Mouse (Mus musculus): Measurements from ENCODE around the gene C9.

Gene C9

GRCm38 (mm10) chr15:6445135-6445534 lies at the start of gene C9:
Gene C9, plus strand, starts transcription at chr15:6445327.
- no peak for DNase-seq (ENCODE audit: low read depth)

- no peak for DNase-seq (ENCODE audit: low read depth)
Measured at GRCm38 (mm10) chr15:6398211-6398610, 46.9 kb upstream of the C9 start.

- no peak for DNase-seq (ENCODE audit: low read depth)
Measured at GRCm38 (mm10) chr15:6398881-6399280, 46.2 kb upstream of the C9 start.

- DNase-seq (ENCODE audit: low read depth) = no peak
Measured at GRCm38 (mm10) chr15:6400115-6400514, 45.0 kb upstream of the C9 start.

GRCm38 (mm10) chr15:6402433-6402832 lies 42.7 kb upstream of the C9 start:
- no peak for DNase-seq (ENCODE audit: low read depth)

- DNase-seq (ENCODE audit: low read depth) = no peak
Measured at GRCm38 (mm10) chr15:6404172-6404571, 41.0 kb upstream of the C9 start.

- no peak for DNase-seq (ENCODE audit: low read depth)
Measured at GRCm38 (mm10) chr15:6406771-6407170, 38.4 kb upstream of the C9 start.

- no peak for DNase-seq (ENCODE audit: low read depth)
Measured at GRCm38 (mm10) chr15:6409031-6409430, 36.1 kb upstream of the C9 start.

- DNase-seq (ENCODE audit: low read depth) = no peak
Measured at GRCm38 (mm10) chr15:6410161-6410560, 35.0 kb upstream of the C9 start.

- peak; percentile 94 for DNase-seq (ENCODE audit: low read depth)
Measured at GRCm38 (mm10) chr15:6411334-6411733, 33.8 kb upstream of the C9 start.

- DNase-seq (ENCODE audit: low read depth) = no peak
Measured at GRCm38 (mm10) chr15:6415317-6415716, 29.8 kb upstream of the C9 start.

- no peak for DNase-seq (ENCODE audit: low read depth)
Measured at GRCm38 (mm10) chr15:6431777-6432176, 13.3 kb upstream of the C9 start.

GRCm38 (mm10) chr15:6432411-6432810 lies 12.7 kb upstream of the C9 start:
- no peak for DNase-seq (ENCODE audit: low read depth)

GRCm38 (mm10) chr15:6435281-6435680 lies 9.8 kb upstream of the C9 start:
- DNase-seq (ENCODE audit: low read depth) = no peak

GRCm38 (mm10) chr15:6435773-6436172 lies 9.4 kb upstream of the C9 start:
- DNase-seq (ENCODE audit: low read depth) = peak; percentile 64

- DNase-seq (ENCODE audit: low read depth) = no peak
Measured at GRCm38 (mm10) chr15:6438685-6439084, 6.4 kb upstream of the C9 start.

- DNase-seq (ENCODE audit: low read depth) = no peak
Measured at GRCm38 (mm10) chr15:6444452-6444851, 675 bp upstream of the C9 start.

GRCm38 (mm10) chr15:6446181-6446580 lies 1.1 kb downstream of the C9 start:
- no peak for DNase-seq (ENCODE audit: low read depth)

GRCm38 (mm10) chr15:6448892-6449291 lies 3.8 kb downstream of the C9 start:
- no peak for DNase-seq (ENCODE audit: low read depth)

- DNase-seq (ENCODE audit: low read depth) = no peak
Measured at GRCm38 (mm10) chr15:6454461-6454860, 9.3 kb downstream of the C9 start.

- DNase-seq (ENCODE audit: low read depth) = no peak
Measured at GRCm38 (mm10) chr15:6461381-6461780, 16.3 kb downstream of the C9 start.

GRCm38 (mm10) chr15:6463361-6463923 lies 18.3 kb downstream of the C9 start:
- DNase-seq (ENCODE audit: low read depth) = no peak

- no peak for DNase-seq (ENCODE audit: low read depth)
Measured at GRCm38 (mm10) chr15:6466995-6467394, 21.9 kb downstream of the C9 start.

- peak; percentile 52 for DNase-seq (ENCODE audit: low read depth)
Measured at GRCm38 (mm10) chr15:6468845-6469244, 23.7 kb downstream of the C9 start.

GRCm38 (mm10) chr15:6469384-6469783 lies 24.3 kb downstream of the C9 start:
- no peak for DNase-seq (ENCODE audit: low read depth)

Measured in 416B (cell line).